Mouse (Mus musculus) G1E (cell line): ENCODE data around the gene Ybx3. TPM values are rescaled to one million over a fixed set of nuclear protein-coding genes. Genes with fewer than 3 reads are reported as not detected.

Experiments
- ATAC-seq: 2 replicates; pipeline ENCODE4 v1.8.0; 2016; ENCODE audit warnings: mild to moderate bottlenecking; ENCODE audit not compliant: insufficient number of reproducible peaks, poor library complexity, low FRiP score, severe bottlenecking; ENCODE audit errors: extremely low read depth
- DNase-seq: peaks from one replicate; pipeline ENCODE4 v3.0.0; 2012; ENCODE audit warnings: low spot score
- H3K27me3 ChIP-seq: 2 replicates; pipeline ENCODE4 v1.6.1; 2012; ENCODE audit warnings: mild to moderate bottlenecking, low read length, inconsistent platforms; ENCODE audit not compliant: insufficient read depth
- H3K36me3 ChIP-seq: replicated peaks from 2 replicates; pipeline ENCODE3; 2012; ENCODE audit warnings: mild to moderate bottlenecking, inconsistent platforms
- H3K4me1 ChIP-seq: 2 replicates; pipeline ENCODE4 v1.6.1; 2012; ENCODE audit warnings: low read depth, low read length, inconsistent platforms, mixed read lengths; ENCODE audit not compliant: insufficient read depth
- H3K4me3 ChIP-seq: 2 replicates; pipeline ENCODE4 v1.5.1; 2012; ENCODE audit warnings: low read depth, mild to moderate bottlenecking, inconsistent platforms, low read length, moderate library complexity, mixed read lengths
- H3K9me3 ChIP-seq: replicated peaks from 2 replicates; pipeline ENCODE4 v1.6.1; 2012; ENCODE audit warnings: inconsistent platforms
- CTCF ChIP-seq: IDR thresholded peaks from 2 replicates; pipeline ENCODE4 v1.5.1; 2012; ENCODE audit warnings: low read depth, low read length, inconsistent platforms, mixed read lengths
- GATA1 ChIP-seq: IDR thresholded peaks from 2 replicates; pipeline ENCODE4 v1.6.1; 2012; ENCODE audit warnings: borderline replicate concordance, low read length, inconsistent platforms, mixed read lengths
- GATA2 ChIP-seq: IDR thresholded peaks from 2 replicates; pipeline ENCODE4 v1.6.1; 2012; ENCODE audit warnings: low read depth, low read length, inconsistent platforms, borderline replicate concordance
- POLR2AphosphoS5 ChIP-seq: IDR thresholded peaks from 2 replicates; pipeline ENCODE4 v1.6.1; 2012; ENCODE audit warnings: low read depth, low read length, inconsistent platforms; ENCODE audit not compliant: insufficient replicate concordance
- TAL1 ChIP-seq: conservative IDR thresholded peaks from 2 replicates; pipeline ENCODE4 v1.6.1; 2012; ENCODE audit warnings: low read depth, low read length, inconsistent platforms, mixed read lengths
- polyA plus RNA-seq: library from polyadenylated mRNA; stranded (reverse); fragments of >175 nt; gene quantifications from 2 replicates; pipeline ENCODE4 v1.2.3, GENCODE M21; 2012
- total RNA-seq, 2 experiments: library from RNA; stranded (forward) in 1 of 2; stranded (reverse) in 1 of 2; fragments of 200-1000 nt in 1 of 2; fragments of >200 nt in 1 of 2; fragmentation: Nextera tagmentation in 1 of 2; gene quantifications; 2 replicates each; pipeline ENCODE4 v1.2.3; 2014 to 2017

Gene Ybx3
- total and polyA plus RNA-seq, 3 experiments: 391 to 1,477 (median 1,065) TPM

GRCm38 (mm10) chr6:131369866-131370616, 18.2 kb downstream of the Ybx3 start:
- no peak for DNase-seq
- Histone ChIP-seq H3K4me3 (no peak overlapping the region), H3K9me3 (no peaks in the 10 kb centered on the region), H3K4me1 (peaks cover 74% of the 10 kb centered on the region), H3K36me3 (peaks cover 98% of the 10 kb centered on the region), H3K27me3 (no peaks in the 10 kb centered on the region)
- no peak for ATAC-seq
- no peak for TF ChIP-seq GATA1
- no peak for TF ChIP-seq GATA2
- no peak for TF ChIP-seq CTCF
- TF ChIP-seq TAL1: no peak
- TF ChIP-seq POLR2AphosphoS5: no peak

GRCm38 (mm10) chr6:131367101-131367500, 21.2 kb downstream of the Ybx3 start:
- Histone ChIP-seq H3K27me3 (no peaks in the 10 kb centered on the region), H3K36me3 (peaks cover 90% of the 10 kb centered on the region), H3K9me3 (no peaks in the 10 kb centered on the region), H3K4me1 (peaks cover 67% of the 10 kb centered on the region), H3K4me3 (no peak overlapping the region)
- TF ChIP-seq GATA2 (no peak), TAL1 (no peak), GATA1 (no peak), POLR2AphosphoS5 (no peak), CTCF (no peak)
- peak; percentile 61 for ATAC-seq
- peak; percentile 42 for DNase-seq

GRCm38 (mm10) chr6:131364353-131364752, 23.9 kb downstream of the Ybx3 start:
- no peak for DNase-seq

GRCm38 (mm10) chr6:131362987-131363765, 25.1 kb downstream of the Ybx3 start:
- H3K4me1 ChIP-seq: peaks cover 41% of the 10 kb centered on the region
- ATAC-seq (no peak), DNase-seq (no peak)
- H3K27me3 ChIP-seq: no peaks in the 10 kb centered on the region
- 0 out of 2 replicates have a peak, but pooled peaks cover 2% of the 10 kb centered on the region for H3K9me3 ChIP-seq
- peaks cover 61% of the 10 kb centered on the region for H3K36me3 ChIP-seq
- no peak overlapping the region for H3K4me3 ChIP-seq
- TF ChIP-seq POLR2AphosphoS5 (no peak), GATA2 (no peak), GATA1 (no peak), CTCF (no peak), TAL1 (no peak)

More at GRCm38 (mm10) chr6:131364353-131364752, 23.9 kb downstream of the Ybx3 start:
- Histone ChIP-seq H3K36me3 (peaks cover 72% of the 10 kb centered on the region), H3K4me3 (no peak overlapping the region), H3K4me1 (peaks cover 52% of the 10 kb centered on the region), H3K9me3 (0 out of 2 replicates have a peak, but pooled peaks cover 2% of the 10 kb centered on the region), H3K27me3 (no peaks in the 10 kb centered on the region)
- TF ChIP-seq CTCF: no peak
- TF ChIP-seq POLR2AphosphoS5: no peak
- no peak for TF ChIP-seq GATA1
- no peak for TF ChIP-seq TAL1
- no peak for TF ChIP-seq GATA2
- peak; percentile 30 for ATAC-seq

- TF ChIP-seq GATA1 (no peak), TAL1 (no peak), POLR2AphosphoS5 (no peak), GATA2 (no peak), CTCF (no peak)
- peaks cover 20% of the 10 kb centered on the region for H3K4me1 ChIP-seq
- peaks cover 36% of the 10 kb centered on the region for H3K36me3 ChIP-seq
- H3K27me3 ChIP-seq: no peaks in the 10 kb centered on the region
- H3K4me3 ChIP-seq: no peak overlapping the region
- ATAC-seq: peak; percentile 55
- DNase-seq: no peak
- H3K9me3 ChIP-seq: 0 out of 2 replicates have a peak, but pooled peaks cover 2% of the 10 kb centered on the region
Observed at GRCm38 (mm10) chr6:131360693-131361092, 27.6 kb downstream of the Ybx3 start.

- Histone ChIP-seq H3K4me3 (no peak overlapping the region), H3K36me3 (peaks cover 26% of the 10 kb centered on the region), H3K27me3 (0 out of 2 replicates have a peak, but pooled peaks cover 2% of the 10 kb centered on the region), H3K9me3 (0 out of 2 replicates have a peak, but pooled peaks cover 2% of the 10 kb centered on the region), H3K4me1 (peaks cover 15% of the 10 kb centered on the region)
- TF ChIP-seq GATA1: no peak
- TF ChIP-seq GATA2: no peak
- TF ChIP-seq POLR2AphosphoS5: no peak
- no peak for TF ChIP-seq TAL1
- no peak for TF ChIP-seq CTCF
- no peak for DNase-seq
- ATAC-seq: no peak
Observed at GRCm38 (mm10) chr6:131359543-131359942, 28.7 kb downstream of the Ybx3 start.
